Mouse (Mus musculus): ENCODE measurements around the gene Nhlh1.

DNA sequence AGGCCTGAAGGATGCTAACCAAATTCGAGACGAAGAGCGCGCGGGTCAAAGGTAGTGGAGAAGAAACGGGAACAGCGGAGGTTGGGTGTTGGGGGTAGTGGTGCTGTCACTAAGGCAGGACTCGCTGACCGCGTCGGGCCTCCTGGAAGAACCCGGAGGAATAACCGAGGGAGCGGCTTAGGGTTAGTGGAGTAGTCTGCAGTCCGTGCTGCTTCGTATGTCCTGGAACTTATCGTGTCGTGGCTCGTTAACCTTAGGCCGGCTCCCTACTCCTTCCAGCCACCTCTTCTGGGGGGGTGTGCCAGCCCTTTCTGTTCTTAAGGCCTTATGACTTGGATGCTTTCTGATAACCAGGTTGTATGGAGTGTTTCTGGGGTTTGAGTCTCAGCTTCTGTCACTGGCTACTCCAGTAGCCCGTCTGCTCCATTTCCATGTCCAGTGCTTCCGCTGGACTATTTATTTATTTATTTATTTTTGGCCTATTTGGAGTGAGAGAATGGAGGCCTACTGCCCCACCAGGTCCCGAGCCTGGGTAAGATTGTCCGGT is 25.6 kb upstream of the Nhlh1 start:
- TF ChIP-seq CTCF (IDR thresholded peaks at IDR 0.05; ENCODE audit: borderline replicate concordance, extremely low read depth, insufficient read depth, insufficient read length) = no peak
- no peak for TF ChIP-seq POLR2A (IDR thresholded peaks at IDR 0.05; ENCODE audit: borderline replicate concordance, extremely low read depth, insufficient read depth, insufficient read length, poor library complexity, severe bottlenecking)

All from brain, embryonic 14.5 days (tissue).